Mouse (Mus musculus) E14TG2a.4 (cell line): Measurements from ENCODE around the gene Cuzd1.

Experiments
- CTCF ChIP-seq: conservative IDR thresholded peaks from 2 replicates; pipeline ENCODE4 v1.5.1; 2014; ENCODE audit warnings: low read length
- NANOG ChIP-seq: IDR thresholded peaks from 2 replicates; pipeline ENCODE4 v1.6.1; 2014; ENCODE audit warnings: borderline replicate concordance, low read length, mixed read lengths
- POU5F1 ChIP-seq: IDR thresholded peaks from 2 replicates; pipeline ENCODE4 v1.6.1; 2014; ENCODE audit warnings: low read length, borderline replicate concordance

GRCm38 (mm10) chr7:131362269-131362614 lies 40.1 kb upstream of the Cuzd1 start:
- TF ChIP-seq CTCF (no peak), POU5F1 (no peak), NANOG (no peak)
